Mouse (Mus musculus) olfactory bulb, adult 2 months (tissue): ENCODE measurements around the gene Igf1r.

ENCODE experiments used
- CTCF ChIP-seq: fragments of 200-500 bp; IDR thresholded peaks from 2 replicates; pipeline ENCODE4 v1.5.1; 2012; ENCODE audit warnings: low read depth, mild to moderate bottlenecking, low read length, moderate library complexity; ENCODE audit not compliant: insufficient read depth
- POLR2A ChIP-seq: fragments of 200-500 bp; IDR thresholded peaks from 2 replicates; pipeline ENCODE4 v1.6.1; 2012; ENCODE audit warnings: mild to moderate bottlenecking, low read depth, low read length, moderate library complexity; ENCODE audit not compliant: insufficient read depth

DNA sequence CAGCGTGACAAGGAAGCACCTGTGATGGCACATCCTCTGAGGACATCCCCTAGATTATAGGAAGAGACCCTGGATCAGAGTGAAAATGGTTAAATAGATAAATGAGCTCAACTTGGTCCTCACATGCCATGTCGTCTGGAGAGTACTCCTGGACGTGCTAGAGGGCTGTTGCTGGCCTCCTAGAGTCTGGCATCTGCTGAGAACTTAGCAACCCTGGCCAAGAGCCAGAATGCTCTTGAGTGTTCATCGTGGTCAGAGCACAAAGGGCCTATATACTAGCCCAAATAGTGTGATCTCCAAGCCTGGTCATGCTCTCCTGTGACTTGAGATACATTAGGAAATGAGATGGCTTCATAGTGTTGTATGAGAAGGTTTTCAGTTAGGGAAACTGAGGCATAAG, 257.8 kb downstream of the Igf1r start:
- TF ChIP-seq POLR2A (no peak), CTCF (no peak)
